Mouse (Mus musculus): ENCODE measurements around the gene Dync1li2. TPM values are rescaled to one million over a fixed set of nuclear protein-coding genes. Genes with fewer than 3 reads are reported as not detected.

Dync1li2 gene
- polyA plus RNA-seq, 1 experiment from 2014 or later = 62.8 TPM

DNA sequence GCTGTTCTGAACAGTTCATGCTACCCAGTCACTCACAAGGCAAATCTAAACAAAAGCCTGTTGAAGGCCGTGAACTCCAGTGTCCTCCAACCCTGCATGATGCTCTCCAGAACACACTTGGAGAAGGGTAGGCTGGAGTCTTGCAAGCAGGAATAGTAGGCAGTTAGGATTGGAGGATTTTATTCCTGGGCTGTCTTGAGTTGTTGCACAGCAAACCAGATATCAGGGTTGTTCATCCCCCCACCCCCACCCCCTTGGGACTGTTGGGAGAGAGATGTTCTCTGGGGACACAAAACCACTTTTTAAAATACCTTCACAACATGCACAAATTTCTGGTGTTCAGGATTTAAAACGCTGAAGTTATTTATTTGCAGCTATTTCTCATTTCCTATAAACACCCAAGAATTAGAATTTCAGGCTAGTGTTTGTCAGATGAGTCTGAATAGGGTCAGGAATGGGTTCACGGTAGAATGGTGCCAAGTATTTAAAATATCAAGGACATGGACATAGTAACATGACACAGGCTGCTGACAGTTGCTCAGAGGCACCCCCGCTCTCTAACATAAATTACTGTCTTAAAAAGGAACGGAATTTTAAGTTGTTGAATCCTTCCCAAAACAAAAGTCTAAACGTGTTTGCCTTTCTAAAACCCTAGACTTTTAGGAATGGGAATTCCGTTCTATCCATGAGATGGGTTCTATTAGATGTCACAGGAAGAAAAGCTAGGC is 29.9 kb downstream of the Dync1li2 start:
- WGBS = 60% methylated on average over 7 of the region's 7 CpGs
- Histone ChIP-seq H3K4me1 (no peaks in the 10 kb centered on the region), H3K4me2 (no peak overlapping the region), H3K9ac (no peak overlapping the region), H3K27ac (no peak overlapping the region), H3K9me3 (no peaks in the 10 kb centered on the region), H3K36me3 (peaks cover 10% of the 10 kb centered on the region), H3K27me3 (no peaks in the 10 kb centered on the region), H3K4me3 (no peak overlapping the region)
- ATAC-seq (ENCODE audit: insufficient number of reproducible peaks, low FRiP score, low TSS enrichment, low read depth) = no peak

DNA sequence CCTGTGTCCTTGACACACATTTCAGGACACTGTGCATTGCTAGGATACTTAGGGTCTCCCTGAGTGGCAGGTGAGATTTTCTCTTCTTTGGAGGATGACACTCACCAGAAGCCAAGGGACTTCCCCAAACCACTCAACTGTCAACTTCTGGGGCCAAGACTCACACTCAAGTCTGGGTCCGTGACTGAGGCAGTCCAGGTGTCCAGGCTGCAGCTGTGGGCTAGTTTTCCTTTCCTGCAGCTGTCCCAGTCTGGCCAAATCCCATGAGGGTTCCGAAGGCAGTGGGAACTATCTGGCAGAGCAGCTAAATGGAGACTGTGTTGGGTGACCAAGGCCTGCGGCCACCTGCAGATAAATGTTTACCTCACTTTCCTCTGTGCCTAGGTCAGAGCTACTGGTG is 30.9 kb downstream of the Dync1li2 start:
- H3K4me2 ChIP-seq = no peak overlapping the region
- no peak overlapping the region for H3K4me3 ChIP-seq
- H3K36me3 ChIP-seq = peaks cover under 1% of the 10 kb centered on the region
- no peak for ATAC-seq (ENCODE audit: insufficient number of reproducible peaks, low FRiP score, low TSS enrichment, low read depth)
- no peak overlapping the region for H3K9ac ChIP-seq
- 75% methylated on average over 3 of the region's 3 CpGs for WGBS
- H3K27me3 ChIP-seq = no peaks in the 10 kb centered on the region
- no peaks in the 10 kb centered on the region for H3K4me1 ChIP-seq
- no peak overlapping the region for H3K27ac ChIP-seq
- no peaks in the 10 kb centered on the region for H3K9me3 ChIP-seq

DNA sequence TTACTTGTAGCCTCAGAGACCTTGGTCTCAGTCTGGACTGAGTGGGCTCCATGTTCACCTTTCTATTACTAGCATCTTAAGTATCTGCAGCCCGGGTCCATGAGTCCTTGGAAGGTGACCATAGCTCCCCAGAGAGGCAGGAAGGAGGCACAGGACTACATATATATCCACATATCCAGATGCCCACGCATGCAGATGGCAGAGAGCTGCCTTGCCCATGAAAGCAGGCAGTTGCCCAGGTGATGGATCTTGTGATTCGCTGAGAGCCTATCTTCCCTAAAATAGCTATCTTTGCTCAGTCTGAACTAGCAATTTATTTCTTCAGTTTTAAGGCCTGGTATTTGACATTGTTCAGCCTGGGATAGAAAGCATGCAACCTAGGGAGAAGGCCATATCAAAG is 31.4 kb downstream of the Dync1li2 start:
- no peaks in the 10 kb centered on the region for H3K36me3 ChIP-seq
- H3K27ac ChIP-seq = no peak overlapping the region
- H3K4me2 ChIP-seq = no peak overlapping the region
- no peak overlapping the region for H3K4me3 ChIP-seq
- 81% methylated on average over 3 of the region's 3 CpGs for WGBS
- H3K9me3 ChIP-seq = no peaks in the 10 kb centered on the region
- H3K9ac ChIP-seq = no peak overlapping the region
- 0 out of 2 replicates have a peak, but pooled peaks cover 1% of the 10 kb centered on the region for H3K4me1 ChIP-seq
- H3K27me3 ChIP-seq = no peaks in the 10 kb centered on the region
- ATAC-seq (ENCODE audit: insufficient number of reproducible peaks, low FRiP score, low TSS enrichment, low read depth) = no peak

DNA sequence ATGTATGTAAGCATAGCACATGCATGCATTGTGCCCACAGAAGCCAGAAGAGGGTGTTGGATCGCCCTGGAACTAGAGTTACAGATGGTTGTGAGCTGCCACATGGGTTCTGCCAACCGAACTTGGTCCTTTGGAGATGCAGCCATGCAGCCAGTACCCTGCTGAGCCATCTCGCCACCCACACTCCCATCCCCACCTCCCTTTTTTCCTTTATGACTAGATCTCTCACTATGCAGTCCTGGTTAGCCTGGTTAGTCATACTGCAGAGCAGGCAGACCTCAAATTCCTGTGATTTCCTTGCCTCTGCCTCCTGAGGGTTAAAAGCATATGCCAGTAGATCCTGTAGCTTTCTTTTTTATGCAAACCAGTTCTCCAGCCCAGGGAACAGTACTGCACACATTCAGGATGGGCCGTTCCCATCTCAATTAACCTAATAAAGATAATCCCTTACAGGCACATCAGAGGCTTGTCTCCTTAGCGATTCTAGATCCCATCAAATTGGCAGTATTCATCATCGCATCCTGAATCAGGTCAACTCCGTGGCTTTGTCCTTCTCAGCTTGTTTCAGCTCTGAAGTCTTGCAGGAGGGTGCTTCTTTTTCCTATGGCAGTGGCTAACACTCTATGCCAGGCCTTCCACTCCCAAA is 32.1 kb downstream of the Dync1li2 start:
- H3K27me3 ChIP-seq = no peaks in the 10 kb centered on the region
- H3K27ac ChIP-seq = no peak overlapping the region
- 0 out of 2 replicates have a peak, but pooled peaks cover 4% of the 10 kb centered on the region for H3K4me1 ChIP-seq
- no peaks in the 10 kb centered on the region for H3K36me3 ChIP-seq
- H3K4me3 ChIP-seq = no peak overlapping the region
- WGBS = 58% methylated on average over 7 of the region's 7 CpGs
- H3K4me2 ChIP-seq = no peak overlapping the region
- ATAC-seq (ENCODE audit: insufficient number of reproducible peaks, low FRiP score, low TSS enrichment, low read depth) = no peak
- no peak overlapping the region for H3K9ac ChIP-seq
- no peaks in the 10 kb centered on the region for H3K9me3 ChIP-seq

DNA sequence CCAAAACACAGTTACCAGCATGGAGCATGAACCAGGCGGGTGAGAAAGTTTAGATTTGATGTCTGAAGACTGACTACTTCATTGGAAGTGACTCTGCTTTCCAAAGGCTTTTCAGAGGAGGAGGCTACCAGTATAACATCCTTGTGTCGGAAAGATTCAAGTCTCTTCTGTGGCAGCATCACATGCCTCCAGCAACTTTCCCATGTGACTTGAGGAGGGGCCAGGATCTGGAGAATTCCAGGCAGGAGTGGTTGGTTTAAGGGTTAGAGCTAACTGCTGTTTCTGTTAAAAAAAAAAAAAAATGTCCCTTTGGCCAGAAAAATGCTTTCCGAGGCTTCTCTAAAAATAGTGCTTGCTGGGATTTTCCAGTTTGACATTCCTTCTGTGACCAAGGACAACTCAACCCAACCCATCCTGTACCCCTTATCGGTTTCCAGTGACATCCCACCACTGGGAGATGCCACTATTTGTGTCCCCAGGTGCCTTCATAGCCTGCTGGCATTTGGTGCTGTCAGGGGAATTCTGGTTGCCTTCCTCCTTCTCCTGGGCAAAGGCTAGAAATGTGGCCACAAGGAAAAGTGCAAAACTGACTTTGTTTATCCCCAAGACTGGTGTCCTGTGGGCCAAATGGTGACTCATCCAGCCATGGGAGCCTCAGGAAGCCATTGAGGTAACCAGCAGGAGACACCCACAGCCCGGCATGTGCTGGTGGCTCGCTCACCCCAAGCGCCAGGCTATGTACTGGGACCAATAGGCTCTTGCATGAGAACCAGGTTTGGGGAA is 34.3 kb downstream of the Dync1li2 start:
- no peaks in the 10 kb centered on the region for H3K36me3 ChIP-seq
- no peak overlapping the region for H3K4me2 ChIP-seq
- H3K27ac ChIP-seq = no peak overlapping the region
- no peaks in the 10 kb centered on the region for H3K9me3 ChIP-seq
- H3K4me1 ChIP-seq = peaks cover 8% of the 10 kb centered on the region
- H3K27me3 ChIP-seq = no peaks in the 10 kb centered on the region
- no peak for ATAC-seq (ENCODE audit: insufficient number of reproducible peaks, low FRiP score, low TSS enrichment, low read depth)
- H3K9ac ChIP-seq = no peak overlapping the region
- no peak overlapping the region for H3K4me3 ChIP-seq
- WGBS = 77% methylated on average over 7 of the region's 7 CpGs

DNA sequence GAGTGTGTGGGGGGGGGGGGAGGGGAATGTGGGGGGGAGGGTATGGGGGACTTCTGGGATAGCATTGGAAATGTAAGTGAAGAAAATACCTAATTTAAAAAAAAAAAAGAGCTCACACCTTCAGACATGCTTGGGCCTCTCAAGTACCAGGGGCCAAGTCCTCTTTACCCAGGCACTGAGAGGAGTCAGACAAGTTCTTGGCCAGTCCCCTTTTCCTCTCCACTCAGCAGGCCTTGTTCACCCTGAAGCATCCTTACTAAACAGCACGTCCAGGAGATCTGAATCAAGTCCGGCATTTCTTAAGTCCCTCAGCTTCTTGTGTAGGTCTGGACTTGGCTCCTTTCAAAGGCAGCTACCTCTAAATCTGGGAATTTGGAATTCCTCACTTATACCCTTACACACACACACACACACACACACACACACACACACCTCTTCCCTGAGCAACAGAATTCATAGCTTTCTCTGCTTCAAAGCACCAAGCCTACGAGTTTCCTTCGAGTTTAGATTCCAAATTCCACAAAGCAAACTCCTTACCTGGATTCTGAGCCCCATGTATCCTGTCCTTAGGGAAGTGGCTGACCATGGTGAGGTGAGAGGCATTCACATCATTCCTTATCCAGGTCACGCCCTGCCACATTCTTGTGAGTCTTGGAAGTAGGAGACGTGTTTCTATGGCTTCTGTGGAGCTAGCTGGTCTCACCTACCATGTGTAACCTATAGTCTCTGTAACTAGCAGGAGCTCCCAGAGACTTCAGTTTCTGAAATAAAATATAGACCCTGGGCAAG is 36.3 kb downstream of the Dync1li2 start:
- Histone ChIP-seq H3K4me3 (no peak overlapping the region), H3K4me1 (peaks cover 8% of the 10 kb centered on the region), H3K4me2 (no peak overlapping the region), H3K9ac (no peak overlapping the region), H3K36me3 (no peaks in the 10 kb centered on the region), H3K27me3 (no peaks in the 10 kb centered on the region), H3K9me3 (no peaks in the 10 kb centered on the region), H3K27ac (no peak overlapping the region)
- no peak for ATAC-seq (ENCODE audit: insufficient number of reproducible peaks, low FRiP score, low TSS enrichment, low read depth)
- 65% methylated on average over 6 of the region's 6 CpGs for WGBS

DNA sequence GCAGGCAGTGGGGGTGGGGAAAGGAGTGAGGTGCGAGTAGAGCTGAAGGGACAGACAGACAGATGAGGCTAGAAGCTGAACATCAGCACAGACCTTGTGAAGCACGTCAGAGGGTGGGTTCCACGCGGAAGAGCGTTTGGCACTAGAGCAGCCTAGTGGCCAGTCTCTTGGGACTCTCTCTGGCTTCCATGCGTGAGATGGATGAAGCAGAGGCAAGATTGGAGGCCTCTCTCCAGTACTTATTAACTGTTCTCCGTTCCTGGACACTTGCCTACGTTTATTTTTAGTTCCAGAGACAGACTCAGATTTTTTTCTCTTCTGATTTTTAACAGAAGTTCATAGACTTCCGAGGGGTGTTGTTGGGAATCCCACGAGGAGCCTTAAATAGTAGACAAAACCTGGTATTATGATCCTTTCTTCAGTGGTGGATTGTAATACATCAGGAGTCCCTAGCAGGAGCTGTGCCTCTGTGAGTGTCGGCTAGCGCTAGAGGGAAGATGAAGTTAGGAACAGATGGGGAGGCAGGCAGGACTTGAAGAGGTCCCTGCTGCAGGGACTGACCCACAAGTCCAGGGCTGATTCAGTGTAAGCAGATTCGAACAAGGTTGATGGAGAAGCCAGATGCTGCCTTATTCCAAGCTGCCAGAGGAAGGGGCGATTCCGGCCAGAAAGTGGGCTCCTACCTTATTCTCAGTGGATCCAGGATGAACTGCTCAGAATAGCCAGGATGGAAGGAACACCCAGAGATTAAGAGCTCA is 37.2 kb downstream of the Dync1li2 start:
- H3K27ac ChIP-seq = peak overlapping the region; percentile 71
- peaks cover 8% of the 10 kb centered on the region for H3K4me1 ChIP-seq
- H3K9ac ChIP-seq = no peak overlapping the region
- 54% methylated on average over 15 of the region's 15 CpGs for WGBS
- no peaks in the 10 kb centered on the region for H3K36me3 ChIP-seq
- no peak for ATAC-seq (ENCODE audit: insufficient number of reproducible peaks, low FRiP score, low TSS enrichment, low read depth)
- H3K4me2 ChIP-seq = no peak overlapping the region
- no peak overlapping the region for H3K4me3 ChIP-seq
- H3K27me3 ChIP-seq = no peaks in the 10 kb centered on the region
- H3K9me3 ChIP-seq = no peaks in the 10 kb centered on the region

DNA sequence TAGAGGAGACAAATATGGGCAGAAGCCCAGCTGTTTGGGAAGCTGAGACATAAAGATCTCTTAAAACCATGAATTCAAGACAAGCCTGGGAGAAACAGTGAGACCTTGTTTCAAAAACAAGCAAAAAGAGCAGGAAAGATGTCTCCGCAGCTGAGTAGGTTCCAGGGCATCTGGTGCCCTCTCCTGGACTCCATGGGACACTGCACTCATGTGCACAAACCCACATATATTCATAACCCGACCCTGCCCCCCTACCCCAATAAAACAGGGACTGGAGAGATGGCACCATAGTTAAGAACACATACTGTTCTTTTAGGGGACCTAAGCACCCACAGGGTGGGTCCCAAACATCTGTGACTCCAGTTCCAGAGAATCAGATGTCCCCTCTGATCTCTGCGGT is 39.3 kb downstream of the Dync1li2 start:
- no peak overlapping the region for H3K4me3 ChIP-seq
- H3K36me3 ChIP-seq = no peaks in the 10 kb centered on the region
- H3K27ac ChIP-seq = no peak overlapping the region
- no peaks in the 10 kb centered on the region for H3K9me3 ChIP-seq
- H3K27me3 ChIP-seq = no peaks in the 10 kb centered on the region
- 71% methylated on average over 3 of the region's 3 CpGs for WGBS
- no peak overlapping the region for H3K4me2 ChIP-seq
- peaks cover 8% of the 10 kb centered on the region for H3K4me1 ChIP-seq
- H3K9ac ChIP-seq = no peak overlapping the region
- ATAC-seq (ENCODE audit: insufficient number of reproducible peaks, low FRiP score, low TSS enrichment, low read depth) = no peak

DNA sequence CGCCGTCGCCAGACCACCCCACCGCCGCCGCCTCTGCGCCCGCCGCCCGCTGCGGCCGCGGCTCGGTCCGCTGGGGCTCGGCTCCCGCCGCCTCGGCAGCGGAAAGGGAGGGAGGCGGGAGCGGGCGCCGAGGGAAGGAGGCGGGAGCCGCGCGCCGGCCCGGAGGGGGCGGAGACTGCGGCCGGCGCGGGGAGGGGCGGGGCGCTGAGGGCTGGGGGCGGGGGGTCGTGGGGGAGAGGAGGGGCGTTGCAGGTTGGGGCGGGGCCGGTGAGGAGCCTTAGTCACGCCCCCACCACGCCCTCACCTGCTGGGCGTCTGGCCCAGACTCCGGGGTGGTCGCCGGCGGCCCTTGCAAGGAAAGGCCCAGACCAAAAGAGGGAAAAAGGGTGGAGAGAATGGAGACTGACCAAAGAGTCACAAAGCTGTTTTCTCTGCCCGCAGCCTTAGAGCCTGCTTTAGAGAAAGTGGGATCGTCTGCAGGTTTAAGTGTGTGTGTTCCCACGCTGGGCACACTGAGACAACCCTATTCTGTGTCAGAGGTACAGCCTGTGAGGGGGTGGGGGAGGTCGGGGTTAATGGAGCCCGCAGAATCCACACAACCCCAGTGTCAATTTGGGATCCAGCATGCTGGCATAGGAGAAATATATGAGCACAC is 47.0 kb downstream of the Dync1li2 start, which contains the start of gene Cmtm4:
Cmtm4 (minus strand) TSS at position 105 of the 655 bp plus-strand sequence.
- Histone ChIP-seq H3K27me3 (no peaks in the 10 kb centered on the region), H3K4me2 (peak within 1 kb of the TSS; percentile 87), H3K9me3 (no peaks in the 10 kb centered on the region), H3K36me3 (no peaks in the 10 kb centered on the region), H3K9ac (peak within 1 kb of the TSS; percentile 85), H3K4me1 (peaks cover 22% of the 10 kb centered on the region), H3K27ac (peak within 1 kb of the TSS; percentile 82), H3K4me3 (peak within 1 kb of the TSS; percentile 85)
- ATAC-seq (ENCODE audit: insufficient number of reproducible peaks, low FRiP score, low TSS enrichment, low read depth) = peak; percentile 78
- WGBS = 2% methylated on average over 25 of the region's 54 CpGs

DNA sequence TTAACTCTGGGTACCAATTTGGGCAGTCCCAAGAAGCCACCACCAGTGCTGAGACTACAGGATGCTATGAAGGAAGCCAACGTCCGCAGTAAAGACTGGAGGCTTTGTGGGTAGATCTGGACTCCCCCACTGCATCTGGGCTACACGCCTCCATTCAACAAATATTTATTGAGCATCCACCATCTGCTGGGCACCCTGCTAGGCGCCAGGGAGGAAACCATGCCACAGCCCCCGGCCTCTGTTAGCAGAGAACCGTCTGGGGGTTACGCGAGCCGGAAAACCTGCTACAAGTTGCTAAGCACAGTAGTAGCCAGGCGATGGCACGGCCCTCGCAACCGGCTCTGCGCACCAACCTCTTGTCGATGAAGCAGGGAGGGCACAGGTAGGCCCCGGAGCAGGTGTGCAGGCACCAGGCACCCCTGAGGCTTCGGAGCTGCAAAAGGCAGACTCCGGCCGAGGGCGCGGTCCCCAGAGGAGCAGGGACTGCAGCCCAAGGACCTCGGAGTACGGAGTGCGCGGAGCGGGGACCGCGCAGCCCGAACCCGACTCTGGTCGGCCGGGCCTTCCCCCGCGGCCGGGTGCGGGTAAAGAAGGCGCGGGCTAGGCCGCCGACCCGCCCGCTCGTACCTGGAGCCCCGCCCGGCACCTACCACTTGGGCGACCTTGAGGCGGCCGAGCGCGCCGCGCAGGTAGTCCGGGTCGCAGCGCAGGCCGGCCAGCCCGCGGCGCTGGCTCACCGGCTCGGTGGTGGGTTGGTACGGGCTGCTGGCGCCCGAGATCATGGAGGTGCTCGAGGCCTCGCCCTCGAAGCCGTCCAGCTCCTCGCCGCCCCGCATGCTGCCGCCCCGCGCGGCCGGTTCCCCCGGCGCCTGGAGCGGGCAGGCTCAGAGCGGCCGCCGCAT is 47.8 kb downstream of the Dync1li2 start:
- H3K4me1 ChIP-seq = peaks cover 22% of the 10 kb centered on the region
- peak overlapping the region; percentile 85 for H3K9ac ChIP-seq
- H3K27ac ChIP-seq = peak overlapping the region; percentile 82
- under 1% methylated on average over 76 of the region's 82 CpGs for WGBS
- no peaks in the 10 kb centered on the region for H3K36me3 ChIP-seq
- no peaks in the 10 kb centered on the region for H3K27me3 ChIP-seq
- H3K4me3 ChIP-seq = peak overlapping the region; percentile 85
- peak; percentile 62 for ATAC-seq (ENCODE audit: insufficient number of reproducible peaks, low FRiP score, low TSS enrichment, low read depth)
- peak overlapping the region; percentile 87 for H3K4me2 ChIP-seq
- no peaks in the 10 kb centered on the region for H3K9me3 ChIP-seq

Data from limb, embryonic 15.5 days (tissue).